Mouse (Mus musculus): ENCODE results near the gene Cyren. TPM values are rescaled to one million over a fixed set of nuclear protein-coding genes. Genes with fewer than 3 reads are reported as not detected.
A peak's percentile ranks its signal among the peaks of the same experiment; 100 is the strongest.

Cyren gene
- polyA plus RNA-seq, 1 experiment = 1.4 TPM

DNA sequence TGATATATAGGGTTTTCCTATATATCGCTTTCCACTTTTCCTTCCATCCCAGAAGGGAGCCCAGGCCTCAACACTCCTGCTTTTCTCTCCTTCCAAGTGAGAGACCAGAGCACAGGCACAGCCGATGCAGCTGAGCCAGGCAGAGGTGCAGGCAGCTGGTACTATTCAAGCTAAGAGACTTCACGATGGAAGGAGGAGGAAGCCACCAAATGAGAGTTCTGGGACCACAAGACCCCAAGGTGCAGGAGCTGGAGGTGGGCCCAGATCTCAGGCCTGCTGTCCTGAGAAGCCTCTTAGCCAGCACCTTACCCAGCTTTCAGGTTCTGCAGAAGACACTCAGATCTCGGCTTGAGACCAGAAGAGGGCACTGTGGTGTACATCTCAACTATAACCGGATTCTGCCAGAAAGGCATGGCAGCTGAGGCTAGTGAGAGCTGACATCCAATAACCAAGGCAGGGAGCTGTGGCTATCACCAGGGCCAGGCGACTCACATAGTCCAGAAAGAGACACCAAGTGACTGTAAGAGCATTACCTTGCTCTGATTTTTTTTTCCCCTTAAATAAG, 2.1 kb upstream of the Cyren start:
- Histone ChIP-seq H3K4me1 (ENCODE audit: control insufficient read depth) (peaks cover 43% of the 10 kb centered on the region), H3K36me3 (ENCODE audit: control insufficient read depth) (peaks cover 85% of the 10 kb centered on the region), H3K9me3 (ENCODE audit: control insufficient read depth, low read length) (no peaks in the 10 kb centered on the region), H3K4me3 (replicated peaks) (no peak overlapping the region), H3K27me3 (ENCODE audit: control insufficient read depth) (no peaks in the 10 kb centered on the region)
- TF ChIP-seq GATA1 (IDR thresholded peaks at IDR 0.05; ENCODE audit: low read length) (no peak), TAL1 (IDR thresholded peaks at IDR 0.05; ENCODE audit: low read length) (no peak)

- no peak overlapping the region for H3K4me3 ChIP-seq (replicated peaks)
- peaks cover 85% of the 10 kb centered on the region for H3K36me3 ChIP-seq (ENCODE audit: control insufficient read depth)
- peaks cover 50% of the 10 kb centered on the region for H3K4me1 ChIP-seq (ENCODE audit: control insufficient read depth)
- no peaks in the 10 kb centered on the region for H3K9me3 ChIP-seq (ENCODE audit: control insufficient read depth, low read length)
- no peaks in the 10 kb centered on the region for H3K27me3 ChIP-seq (ENCODE audit: control insufficient read depth)
- TF ChIP-seq GATA1 (IDR thresholded peaks at IDR 0.05; ENCODE audit: low read length) (no peak), TAL1 (IDR thresholded peaks at IDR 0.05; ENCODE audit: low read length) (no peak)
Measured at GRCm38 (mm10) chr6:34879101-34879740, 1.4 kb upstream of the Cyren start.

GRCm38 (mm10) chr6:34876835-34877156, 1.1 kb downstream of the Cyren start:
- Histone ChIP-seq H3K4me1 (ENCODE audit: control insufficient read depth) (peaks cover 72% of the 10 kb centered on the region), H3K36me3 (ENCODE audit: control insufficient read depth) (peaks cover 85% of the 10 kb centered on the region), H3K27me3 (ENCODE audit: control insufficient read depth) (no peaks in the 10 kb centered on the region), H3K4me3 (replicated peaks) (peak overlapping the region; percentile 72), H3K9me3 (ENCODE audit: control insufficient read depth, low read length) (no peaks in the 10 kb centered on the region)
- no peak for TF ChIP-seq TAL1 (IDR thresholded peaks at IDR 0.05; ENCODE audit: low read length)
- TF ChIP-seq GATA1 (IDR thresholded peaks at IDR 0.05; ENCODE audit: low read length) = no peak

- no peaks in the 10 kb centered on the region for H3K9me3 ChIP-seq (ENCODE audit: control insufficient read depth, low read length)
- peak overlapping the region; percentile 72 for H3K4me3 ChIP-seq (replicated peaks)
- TF ChIP-seq TAL1 (IDR thresholded peaks at IDR 0.05; ENCODE audit: low read length) (no peak), GATA1 (IDR thresholded peaks at IDR 0.05; ENCODE audit: low read length) (0 out of 2 replicates have a peak, but pooled peaks have one; percentile 42)
- peaks cover 73% of the 10 kb centered on the region for H3K4me1 ChIP-seq (ENCODE audit: control insufficient read depth)
- H3K27me3 ChIP-seq (ENCODE audit: control insufficient read depth) = no peaks in the 10 kb centered on the region
- H3K36me3 ChIP-seq (ENCODE audit: control insufficient read depth) = peaks cover 80% of the 10 kb centered on the region
Measured at GRCm38 (mm10) chr6:34875966-34876834, 1.7 kb downstream of the Cyren start.

GRCm38 (mm10) chr6:34875268-34875761, 2.5 kb downstream of the Cyren start:
- H3K27me3 ChIP-seq (ENCODE audit: control insufficient read depth) = no peaks in the 10 kb centered on the region
- peaks cover 80% of the 10 kb centered on the region for H3K4me1 ChIP-seq (ENCODE audit: control insufficient read depth)
- no peaks in the 10 kb centered on the region for H3K9me3 ChIP-seq (ENCODE audit: control insufficient read depth, low read length)
- TF ChIP-seq TAL1 (IDR thresholded peaks at IDR 0.05; ENCODE audit: low read length) (no peak), GATA1 (IDR thresholded peaks at IDR 0.05; ENCODE audit: low read length) (no peak)
- H3K4me3 ChIP-seq (replicated peaks) = peak overlapping the region; percentile 72
- H3K36me3 ChIP-seq (ENCODE audit: control insufficient read depth) = peaks cover 72% of the 10 kb centered on the region

DNA sequence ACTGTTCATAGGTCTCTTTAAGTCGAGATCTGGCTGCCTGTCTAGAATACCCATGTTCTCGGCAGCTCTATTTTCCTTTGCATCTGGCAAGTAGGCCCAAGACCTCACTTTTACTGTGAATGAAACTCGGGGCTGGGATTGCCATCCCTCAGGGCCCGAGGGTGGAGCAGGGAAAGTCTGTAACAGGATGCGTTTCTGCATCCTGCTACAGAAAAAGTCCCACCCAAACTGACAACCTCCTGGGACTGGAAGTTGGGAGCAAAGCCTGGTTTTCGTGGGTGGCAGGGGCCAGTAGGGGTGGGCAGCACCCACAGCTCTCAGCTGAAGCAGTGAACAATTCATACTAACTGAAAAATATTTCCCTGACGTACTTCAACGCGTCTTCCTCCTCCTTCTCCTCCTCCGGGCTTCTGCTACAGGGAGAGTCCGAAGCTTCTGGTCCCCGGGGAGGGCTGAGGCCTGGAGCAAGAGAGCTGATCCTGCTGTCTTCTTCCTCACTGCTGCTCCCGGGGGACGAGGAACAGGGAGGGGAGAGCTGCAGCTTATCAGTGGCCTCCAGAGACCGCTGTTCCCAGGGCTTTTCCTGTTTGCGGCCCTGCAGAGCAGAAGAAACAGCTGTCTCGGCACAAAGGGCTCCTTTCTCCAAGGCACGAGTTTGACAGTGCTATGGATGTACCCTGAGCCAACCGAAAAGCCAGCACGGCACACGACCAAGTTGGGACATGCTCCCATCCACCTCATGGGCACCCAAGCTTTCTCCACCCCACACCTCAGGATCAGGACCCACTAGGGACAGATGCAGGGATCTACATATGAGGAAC, 3.5 kb downstream of the Cyren start:
- H3K36me3 ChIP-seq (ENCODE audit: control insufficient read depth) = peaks cover 67% of the 10 kb centered on the region
- H3K4me1 ChIP-seq (ENCODE audit: control insufficient read depth) = peaks cover 90% of the 10 kb centered on the region
- H3K4me3 ChIP-seq (replicated peaks) = peak overlapping the region; percentile 72
- no peaks in the 10 kb centered on the region for H3K27me3 ChIP-seq (ENCODE audit: control insufficient read depth)
- TF ChIP-seq GATA1 (IDR thresholded peaks at IDR 0.05; ENCODE audit: low read length) (peak; percentile 70), TAL1 (IDR thresholded peaks at IDR 0.05; ENCODE audit: low read length) (peak; percentile 71)
- H3K9me3 ChIP-seq (ENCODE audit: control insufficient read depth, low read length) = no peaks in the 10 kb centered on the region

GRCm38 (mm10) chr6:34872871-34873270, 5.0 kb downstream of the Cyren start:
- Histone ChIP-seq H3K4me3 (replicated peaks) (no peak overlapping the region), H3K27me3 (ENCODE audit: control insufficient read depth) (no peaks in the 10 kb centered on the region), H3K4me1 (ENCODE audit: control insufficient read depth) (peaks cover 90% of the 10 kb centered on the region), H3K36me3 (ENCODE audit: control insufficient read depth) (peaks cover 59% of the 10 kb centered on the region), H3K9me3 (ENCODE audit: control insufficient read depth, low read length) (no peaks in the 10 kb centered on the region)
- no peak for TF ChIP-seq TAL1 (IDR thresholded peaks at IDR 0.05; ENCODE audit: low read length)
- TF ChIP-seq GATA1 (IDR thresholded peaks at IDR 0.05; ENCODE audit: low read length) = no peak

DNA sequence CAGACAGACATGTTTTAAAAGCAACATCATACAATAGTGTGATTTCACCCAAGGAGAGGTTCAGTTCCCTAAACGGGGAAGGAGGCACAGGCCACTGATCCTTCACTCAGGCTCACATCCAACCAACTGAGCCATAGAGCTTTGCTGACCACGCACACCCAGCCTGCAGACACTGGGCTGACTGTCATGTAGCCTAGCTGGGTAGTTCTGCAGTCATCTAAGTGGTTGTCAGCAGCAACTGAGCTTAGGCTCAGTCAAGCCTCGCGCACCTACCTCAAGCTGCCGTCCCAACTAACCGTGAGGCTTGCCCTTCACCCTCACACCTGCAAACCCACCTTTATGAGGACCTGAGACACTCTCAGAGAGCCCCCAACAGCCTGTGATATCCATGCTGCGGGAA, 5.9 kb downstream of the Cyren start:
- Histone ChIP-seq H3K4me3 (replicated peaks) (no peak overlapping the region), H3K27me3 (ENCODE audit: control insufficient read depth) (no peaks in the 10 kb centered on the region), H3K4me1 (ENCODE audit: control insufficient read depth) (peaks cover 90% of the 10 kb centered on the region), H3K9me3 (ENCODE audit: control insufficient read depth, low read length) (no peaks in the 10 kb centered on the region), H3K36me3 (ENCODE audit: control insufficient read depth) (peaks cover 59% of the 10 kb centered on the region)
- TF ChIP-seq TAL1 (IDR thresholded peaks at IDR 0.05; ENCODE audit: low read length) = no peak
- TF ChIP-seq GATA1 (IDR thresholded peaks at IDR 0.05; ENCODE audit: low read length) = no peak
